Mouse (Mus musculus) stomach, postnatal 0 days (tissue): ENCODE results near the gene Ttll13. TPM values are rescaled to one million over a fixed set of nuclear protein-coding genes. Genes with fewer than 3 reads are reported as not detected.

Experiments
- ATAC-seq: fragments of 200-750 bp; cut with Nextera tagmentation; 2 replicates; pipeline ENCODE4 v1.8.0; 2017; ENCODE audit not compliant: low FRiP score, low TSS enrichment
- DNase-seq: peaks from one replicate; pipeline ENCODE4 v3.0.0-alpha.2; 2016; ENCODE audit warnings: low spot score
- H3K27ac ChIP-seq: fragments of 300-500 bp; sonication (generic); replicated peaks from 2 replicates; pipeline ENCODE4 v1.5.1; 2014; ENCODE audit warnings: mild to moderate bottlenecking, control low read depth
- H3K27me3 ChIP-seq: fragments of 300-500 bp; sonication (generic); 2 replicates; pipeline ENCODE4 v1.6.1; 2014; ENCODE audit warnings: low read length; ENCODE audit not compliant: control insufficient read depth, insufficient read depth
- H3K36me3 ChIP-seq: fragments of 300-500 bp; sonication (generic); 2 replicates; pipeline ENCODE4 v1.6.1; 2014; ENCODE audit warnings: low read length, mixed read lengths; ENCODE audit not compliant: control insufficient read depth, insufficient read depth
- H3K4me1 ChIP-seq: fragments of 300-500 bp; sonication (generic); replicated peaks from 2 replicates; pipeline ENCODE4 v1.6.1; 2014; ENCODE audit warnings: antibody characterized with exemption; ENCODE audit not compliant: control insufficient read depth, insufficient read depth
- H3K4me2 ChIP-seq: fragments of 300-500 bp; sonication (generic); replicated peaks from 2 replicates; pipeline ENCODE4 v1.6.1; 2014; ENCODE audit warnings: low read depth, mild to moderate bottlenecking, control low read depth, moderate library complexity
- H3K4me3 ChIP-seq: fragments of 300-500 bp; sonication (generic); 2 replicates; pipeline ENCODE4 v1.5.1; 2014; ENCODE audit warnings: low read depth, low read length, control low read depth
- H3K9ac ChIP-seq: fragments of 300-500 bp; sonication (generic); 2 replicates; pipeline ENCODE4 v1.6.1; 2014; ENCODE audit warnings: mild to moderate bottlenecking, low read length, control low read depth, mixed read lengths
- H3K9me3 ChIP-seq: fragments of 300-500 bp; sonication (generic); 2 replicates; pipeline ENCODE4 v1.6.1; 2016; ENCODE audit warnings: low read length; ENCODE audit not compliant: control insufficient read depth
- CTCF ChIP-seq: IDR thresholded peaks from 2 replicates; pipeline ENCODE4 v1.5.1; 2016; ENCODE audit warnings: antibody characterized with exemption, low read depth, mild to moderate bottlenecking, moderate library complexity
- EP300 ChIP-seq: optimal IDR thresholded peaks from 2 replicates; pipeline ENCODE3; 2016; ENCODE audit warnings: antibody characterized with exemption
- WGBS: fragments of 180-500 bp; shearing (Covaris S2); extraction: QIAGEN DNeasy Blood & Tissue Kit; methylation state at CpG from one replicate; pipeline ENCODE4 v1.1.7; 2014; 5-methylcytosine and 5-hydroxymethylcytosine counted together
- polyA plus RNA-seq: library from polyadenylated mRNA; unstranded; fragments of >200 nt; fragmentation: Nextera tagmentation; extraction: Ambion mirVana; gene quantifications from 2 replicates; pipeline ENCODE4 v1.2.1, GENCODE M21; 2015

Gene Ttll13
- polyA plus RNA-seq, 1 experiment from 2014 or later = 1.2 TPM

DNA sequence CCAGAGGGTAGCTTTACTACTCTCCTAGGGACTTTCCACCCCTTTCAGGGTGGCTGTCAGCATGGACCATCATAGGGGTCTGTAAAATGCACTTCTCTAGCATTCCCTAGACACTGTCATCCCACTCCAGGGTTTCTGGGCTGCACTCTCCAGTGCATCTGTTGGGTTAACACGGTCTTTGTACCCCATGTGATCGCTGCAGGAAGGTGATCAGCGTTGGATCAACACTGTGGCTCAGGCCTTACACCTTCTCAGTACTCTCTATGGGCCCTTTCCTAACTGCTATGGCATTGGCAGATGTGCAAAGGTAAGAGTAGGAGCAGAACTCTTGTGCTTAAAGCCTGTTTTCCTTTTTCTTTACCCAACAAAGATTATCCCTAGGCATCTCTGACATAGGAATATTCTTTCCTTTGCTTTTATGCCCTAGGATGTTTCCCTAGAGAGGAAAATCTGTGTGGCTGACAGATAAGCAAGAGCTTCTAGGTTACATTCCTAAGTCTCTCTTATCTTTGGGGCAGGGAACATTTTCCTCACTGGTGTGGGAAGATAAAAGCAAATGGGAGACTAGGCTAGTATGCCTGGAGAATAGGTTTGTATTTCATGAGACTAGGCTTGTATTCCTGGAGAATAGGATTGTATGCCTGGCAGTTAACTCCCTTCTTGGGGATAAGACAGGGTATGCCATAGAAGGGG lies 37.2 kb downstream of the Ttll13 start:
- Histone ChIP-seq H3K4me2 (no peak overlapping the region), H3K4me1 (no peaks in the 10 kb centered on the region), H3K27ac (no peak overlapping the region), H3K4me3 (no peak overlapping the region), H3K9ac (no peak overlapping the region), H3K27me3 (no peaks in the 10 kb centered on the region), H3K9me3 (no peaks in the 10 kb centered on the region), H3K36me3 (peaks cover 35% of the 10 kb centered on the region)
- no peak for DNase-seq
- TF ChIP-seq CTCF (no peak), EP300 (no peak)
- 83% methylated on average over 3 of the region's 3 CpGs for WGBS
- no peak for ATAC-seq

DNA sequence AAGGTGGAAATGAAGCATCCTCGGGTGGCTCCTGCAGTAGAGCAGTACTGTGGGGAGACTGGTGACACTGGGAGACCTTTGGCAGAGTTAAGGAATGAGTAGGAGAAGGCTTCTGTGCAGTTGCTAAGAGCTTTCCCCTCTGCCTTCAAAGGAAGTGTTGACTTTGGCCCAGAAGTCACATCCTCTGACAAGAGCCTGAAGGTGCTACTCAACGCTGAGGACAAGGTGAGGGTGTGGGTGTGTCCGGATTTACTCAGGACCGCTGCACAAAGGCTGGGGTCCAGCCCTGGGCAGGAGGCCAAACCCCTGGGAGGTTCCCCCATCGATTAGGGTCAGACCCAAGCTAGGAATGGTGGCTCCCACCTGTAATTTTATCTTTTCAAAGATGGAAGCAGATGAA lies 38.2 kb downstream of the Ttll13 start:
- Histone ChIP-seq H3K36me3 (peaks cover 35% of the 10 kb centered on the region), H3K4me3 (no peak overlapping the region), H3K27me3 (no peaks in the 10 kb centered on the region), H3K4me2 (no peak overlapping the region), H3K4me1 (no peaks in the 10 kb centered on the region), H3K27ac (no peak overlapping the region), H3K9ac (no peak overlapping the region), H3K9me3 (no peaks in the 10 kb centered on the region)
- DNase-seq = no peak
- ATAC-seq = no peak
- 73% methylated on average over 5 of the region's 5 CpGs for WGBS
- TF ChIP-seq CTCF = no peak
- TF ChIP-seq EP300 = no peak

DNA sequence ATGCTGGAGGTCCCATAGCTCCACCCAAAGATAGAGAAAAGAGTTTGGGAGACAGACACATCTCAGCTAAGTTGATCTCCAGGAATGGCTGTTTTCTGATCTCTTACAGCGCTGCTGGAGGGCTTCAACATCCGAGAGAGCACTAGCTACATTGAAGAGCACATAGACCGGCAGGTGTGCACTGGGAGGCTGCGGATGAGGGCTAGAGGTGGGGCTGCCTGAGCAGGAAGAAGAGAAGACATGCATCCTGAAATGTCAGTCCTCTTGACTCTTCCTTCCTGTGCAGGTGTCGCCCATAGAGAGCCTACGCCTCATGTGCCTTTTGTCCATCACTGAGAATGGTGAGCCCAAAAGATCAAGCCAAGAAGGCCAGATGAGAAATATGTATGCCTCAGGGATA lies 39.5 kb downstream of the Ttll13 start:
- 93% methylated on average over 6 of the region's 6 CpGs for WGBS
- H3K4me1 ChIP-seq = no peaks in the 10 kb centered on the region
- H3K27ac ChIP-seq = no peak overlapping the region
- no peak overlapping the region for H3K4me3 ChIP-seq
- H3K36me3 ChIP-seq = peaks cover 34% of the 10 kb centered on the region
- no peak for ATAC-seq
- H3K9ac ChIP-seq = no peak overlapping the region
- TF ChIP-seq CTCF (no peak), EP300 (no peak)
- H3K4me2 ChIP-seq = no peak overlapping the region
- H3K27me3 ChIP-seq = no peaks in the 10 kb centered on the region
- no peaks in the 10 kb centered on the region for H3K9me3 ChIP-seq
- no peak for DNase-seq

DNA sequence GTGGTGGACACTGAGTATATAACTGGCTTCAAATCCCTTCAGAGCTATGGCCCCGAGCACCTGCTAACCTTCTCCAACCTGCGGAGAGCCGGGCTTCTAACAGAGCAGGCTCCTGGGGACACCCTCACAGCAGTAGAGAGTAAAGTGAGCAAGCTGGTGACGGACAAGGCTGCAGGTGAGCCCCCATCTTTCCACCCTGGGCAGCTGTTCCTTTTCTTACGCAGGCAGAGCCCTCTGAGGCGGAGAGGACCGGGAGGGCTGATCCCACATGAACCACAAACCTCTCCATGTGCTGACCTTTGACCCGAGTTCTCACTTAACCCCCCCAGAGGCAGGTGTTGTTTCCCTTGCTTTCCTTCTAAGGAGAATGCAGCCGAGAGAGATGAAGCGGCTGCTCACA lies 41.6 kb downstream of the Ttll13 start:
- DNase-seq (no peak), ATAC-seq (no peak)
- peaks cover 34% of the 10 kb centered on the region for H3K36me3 ChIP-seq
- H3K9me3 ChIP-seq = no peaks in the 10 kb centered on the region
- no peak overlapping the region for H3K4me3 ChIP-seq
- no peak overlapping the region for H3K4me2 ChIP-seq
- H3K27ac ChIP-seq = no peak overlapping the region
- no peaks in the 10 kb centered on the region for H3K4me1 ChIP-seq
- no peak overlapping the region for H3K9ac ChIP-seq
- TF ChIP-seq CTCF (no peak), EP300 (no peak)
- 85% methylated on average over 10 of the region's 10 CpGs for WGBS
- H3K27me3 ChIP-seq = no peaks in the 10 kb centered on the region

DNA sequence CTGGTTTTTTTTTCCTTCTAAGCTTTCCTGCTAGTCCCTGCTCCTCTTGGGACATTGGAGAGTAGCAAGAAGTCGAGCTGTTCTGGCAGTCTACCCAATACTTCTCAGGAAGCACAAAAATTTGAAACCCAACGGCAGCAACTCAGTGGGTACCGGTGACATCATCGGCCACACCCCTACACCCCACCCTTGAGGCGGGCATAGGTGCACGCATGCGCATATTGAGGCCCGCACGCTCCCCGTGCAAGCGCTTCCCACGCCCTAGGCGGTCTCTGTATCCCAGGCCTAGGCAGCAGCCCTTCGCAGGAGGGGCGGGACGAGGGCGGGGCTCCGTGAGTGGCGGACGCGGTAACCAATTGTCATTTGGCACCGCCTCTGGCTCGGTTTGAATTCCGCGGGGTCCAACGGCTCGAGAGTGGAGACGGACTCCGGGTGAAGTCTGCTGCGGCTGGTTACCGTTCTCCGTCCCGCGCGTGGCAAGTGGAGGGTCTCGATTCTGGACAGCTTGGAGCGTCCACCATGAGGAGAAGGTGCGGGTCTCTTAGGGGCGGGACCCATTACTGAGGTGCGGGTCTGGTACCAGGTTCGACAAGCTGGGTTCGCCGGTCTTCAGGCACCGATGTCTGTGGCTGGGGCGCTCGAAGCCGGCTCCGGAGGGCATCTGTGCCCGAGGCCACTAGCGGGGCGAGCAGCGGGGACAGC lies 48.0 kb downstream of the Ttll13 start, which contains the start of gene Prc1:
Gene Prc1, plus strand, starts transcription at position 389 of the 702 bp plus-strand sequence.
- Histone ChIP-seq H3K9me3 (no peaks in the 10 kb centered on the region), H3K9ac (peak within 1 kb of the TSS; percentile 77), H3K36me3 (0 out of 2 replicates have a peak, but pooled peaks cover 2% of the 10 kb centered on the region), H3K4me2 (peak within 1 kb of the TSS; percentile 85), H3K27ac (peak within 1 kb of the TSS; percentile 61), H3K4me3 (peak within 1 kb of the TSS; percentile 79), H3K4me1 (no peaks in the 10 kb centered on the region), H3K27me3 (no peaks in the 10 kb centered on the region)
- peak; percentile 100 for ATAC-seq
- DNase-seq = peak; percentile 99
- WGBS = under 1% methylated on average over 52 of the region's 52 CpGs
- TF ChIP-seq CTCF (no peak), EP300 (no peak)
